Mouse (Mus musculus) liver, adult 2 months (tissue): ENCODE measurements around the gene Endou.

Experiments used
- CTCF ChIP-seq: fragments of 200-500 bp; IDR thresholded peaks from 2 replicates; pipeline ENCODE4 v1.5.1; 2011; ENCODE audit warnings: low read depth, low read length, control low read depth
- POLR2A ChIP-seq: fragments of 200-500 bp; IDR thresholded peaks from 2 replicates; pipeline ENCODE4 v1.6.1; 2011; ENCODE audit warnings: low read length, control low read depth; ENCODE audit not compliant: insufficient read depth; ENCODE audit errors: extremely low read depth

DNA sequence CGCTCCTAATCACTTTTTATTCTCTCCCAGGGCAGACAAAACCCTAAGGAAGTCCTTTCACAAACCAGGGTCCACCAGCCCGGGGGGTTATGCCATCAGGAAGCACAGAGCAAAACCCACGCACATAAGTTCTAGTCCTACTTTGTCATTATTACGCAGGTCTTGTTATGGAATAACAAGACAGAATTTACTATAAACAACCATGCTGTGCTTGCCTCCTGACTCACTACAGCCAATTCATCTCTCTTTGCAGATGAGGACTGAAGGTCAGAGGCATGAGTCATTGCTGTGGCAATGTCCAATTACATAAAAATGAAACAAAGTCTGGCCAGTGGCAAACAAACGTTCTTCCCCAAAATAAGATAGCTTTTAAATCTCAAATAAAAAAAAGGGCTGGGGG, 37.7 kb downstream of the Endou start:
- no peak for TF ChIP-seq POLR2A
- TF ChIP-seq CTCF = no peak
